Mouse (Mus musculus): ENCODE data around the gene Bfar.

DNA sequence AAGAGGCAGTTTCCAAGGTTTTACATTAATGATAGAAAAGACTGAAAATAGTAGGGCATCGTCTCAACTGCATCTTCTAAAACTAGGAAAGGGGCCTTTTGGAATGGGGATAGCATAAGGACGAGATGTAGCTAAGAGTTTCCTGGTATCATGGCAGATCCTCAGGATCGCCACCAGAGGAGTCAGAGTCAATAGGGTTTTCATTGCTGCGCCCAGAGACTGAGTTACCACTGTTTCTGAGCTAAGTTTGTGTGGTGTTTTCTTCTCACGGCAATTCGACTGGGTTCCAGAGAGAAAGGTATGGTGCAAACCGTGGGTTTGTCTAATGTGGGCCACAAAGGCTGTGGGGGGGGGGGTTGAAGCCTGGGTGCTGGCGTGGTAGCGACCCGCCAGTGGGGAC, 33.0 kb downstream of the Bfar start:
- TF ChIP-seq EP300 (IDR thresholded peaks at IDR 0.05; ENCODE audit: insufficient read depth, low read depth, low read length) (no peak), CTCF (IDR thresholded peaks at IDR 0.05; ENCODE audit: low read depth, low read length) (no peak)
